Mouse (Mus musculus): ENCODE results near the gene Lyzl4.

Lyzl4 gene

DNA sequence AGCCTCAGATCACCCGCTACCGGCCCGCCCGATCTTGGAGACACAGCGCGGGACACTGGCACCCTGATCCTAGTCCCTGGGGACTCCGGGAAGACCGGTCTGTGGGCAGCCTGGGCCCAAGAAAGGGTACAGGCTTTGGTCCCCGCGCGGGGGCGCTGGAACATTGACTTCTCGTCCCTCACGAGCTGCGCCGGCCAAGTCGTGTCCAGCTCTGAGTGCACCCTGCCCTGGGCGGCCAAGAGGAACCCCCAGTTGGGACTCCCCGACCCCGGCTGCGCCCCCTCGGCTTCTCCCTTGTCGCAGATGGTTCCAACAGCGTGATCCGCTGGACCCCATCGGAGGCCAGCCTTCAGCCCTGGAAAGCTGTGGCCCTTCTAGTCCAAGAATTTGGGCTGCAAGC, at the start of gene Lyzl4:
TSS of gene Lyzl4 (minus strand) at position 96 of the 400 bp plus-strand sequence.
- DNase-seq (ENCODE audit: low spot score): peak; percentile 80

DNA sequence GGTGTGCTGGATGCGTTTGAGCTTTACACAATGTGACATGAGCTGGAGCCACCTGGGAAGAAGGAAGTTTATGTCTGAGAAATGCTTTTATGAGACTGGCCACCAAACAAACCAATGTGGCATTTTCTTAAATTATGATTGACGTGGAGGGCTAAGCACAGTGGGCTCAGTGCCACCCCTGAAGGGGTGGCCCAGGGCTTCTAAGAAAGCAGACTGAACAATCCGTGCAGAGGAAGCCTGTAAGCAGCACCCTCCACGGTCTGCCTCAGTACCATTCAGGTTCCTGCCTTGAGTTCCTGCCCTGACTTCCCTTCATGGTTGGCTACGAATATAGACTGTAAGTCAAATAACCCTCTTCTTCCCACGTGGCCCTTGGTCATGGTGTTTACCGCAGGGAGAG, 48.8 kb upstream of the Lyzl4 start:
- no peak for DNase-seq (ENCODE audit: low spot score)

DNA sequence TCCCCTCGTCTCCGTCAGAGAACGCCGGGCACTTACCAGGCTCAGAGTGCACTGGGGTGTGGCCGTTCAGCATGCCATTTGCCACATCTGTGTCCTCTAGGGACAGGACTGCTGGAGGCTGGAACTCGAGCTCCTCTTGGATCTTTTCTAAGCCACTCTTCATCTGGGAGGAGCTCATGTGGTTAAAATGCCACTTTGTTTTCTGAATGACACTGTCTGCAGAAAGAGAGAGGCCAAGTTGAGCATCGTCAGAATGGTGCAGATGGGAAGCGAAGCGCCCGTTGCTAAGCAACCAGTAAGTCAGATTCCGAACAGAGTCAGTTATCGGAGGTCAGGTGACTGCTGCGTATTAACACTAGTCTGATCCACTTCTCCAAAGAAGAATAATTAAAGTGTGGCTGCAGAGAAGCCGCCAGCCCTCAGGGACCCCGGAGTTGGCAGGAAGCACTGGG, 48.3 kb upstream of the Lyzl4 start:
- no peak for DNase-seq (ENCODE audit: low spot score)

DNA sequence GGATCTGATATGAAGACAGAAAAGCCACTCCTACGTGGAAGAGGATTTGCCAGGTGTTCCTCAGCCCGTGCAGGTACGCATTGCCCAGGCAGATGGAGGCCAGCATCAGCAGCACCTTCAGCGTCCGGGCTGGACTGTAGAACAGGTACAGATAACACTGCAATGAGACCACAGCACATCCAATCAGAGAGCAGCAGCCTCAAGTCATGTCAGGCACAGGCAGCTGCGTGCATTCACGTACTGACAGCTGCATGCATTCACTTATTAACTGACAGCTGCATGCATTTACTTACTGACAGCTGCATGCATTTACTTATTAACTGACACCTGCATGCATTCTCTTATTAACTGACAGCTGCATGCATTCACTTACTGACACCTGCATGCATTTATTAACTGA, 42.8 kb upstream of the Lyzl4 start:
- DNase-seq (ENCODE audit: low spot score): no peak

DNA sequence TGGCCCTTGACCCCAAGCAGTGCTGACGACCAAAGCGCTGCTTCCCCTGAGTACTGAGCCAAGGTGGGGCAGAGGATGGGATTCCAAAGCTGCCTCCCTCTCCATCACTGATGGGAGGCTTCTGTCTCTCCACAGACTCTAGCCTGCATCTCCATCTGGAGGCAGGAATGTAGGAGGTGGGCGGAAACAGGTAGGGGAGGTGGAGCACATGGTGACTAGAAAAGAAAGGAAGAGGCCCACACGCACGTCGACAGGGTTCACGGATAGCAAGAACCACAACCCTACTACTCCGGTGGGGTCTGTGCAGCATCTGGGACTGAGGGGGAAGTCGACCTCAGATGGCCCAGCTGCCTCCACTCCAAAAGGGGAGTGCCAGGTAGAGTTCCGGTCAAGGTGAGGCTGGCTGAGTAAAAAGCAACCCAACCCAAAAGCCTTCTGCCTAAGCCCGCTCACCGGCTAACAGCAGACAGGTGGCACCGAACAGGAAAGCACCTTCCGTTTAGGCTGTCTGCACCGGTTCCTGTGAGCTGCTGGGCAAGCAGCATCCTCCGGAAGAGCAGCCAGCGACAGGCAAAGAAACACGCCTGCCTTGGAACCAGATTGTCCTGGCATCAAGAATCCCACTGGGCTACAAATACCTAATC, 40.3 kb upstream of the Lyzl4 start:
- no peak for DNase-seq (ENCODE audit: low spot score)

DNA sequence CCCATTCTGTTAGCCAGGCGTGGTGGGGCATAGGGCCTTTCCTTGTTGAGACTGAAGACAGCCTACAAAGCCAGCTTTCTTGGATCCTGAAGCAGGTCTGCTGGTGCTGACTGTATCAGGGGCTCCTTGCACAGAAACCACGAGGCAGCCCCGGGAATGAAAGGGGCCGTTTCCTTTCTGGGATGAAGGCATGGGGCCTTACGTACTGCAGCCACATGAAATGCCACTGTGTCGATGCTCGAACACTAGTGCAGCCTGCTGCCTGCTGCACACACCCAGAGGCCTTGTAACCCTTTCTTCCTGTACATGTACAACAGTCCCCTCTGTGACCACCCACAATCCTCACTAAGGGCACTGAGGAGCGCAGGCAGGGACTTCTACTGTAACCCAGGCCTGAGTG, 39.3 kb upstream of the Lyzl4 start:
- DNase-seq (ENCODE audit: low spot score): no peak

DNA sequence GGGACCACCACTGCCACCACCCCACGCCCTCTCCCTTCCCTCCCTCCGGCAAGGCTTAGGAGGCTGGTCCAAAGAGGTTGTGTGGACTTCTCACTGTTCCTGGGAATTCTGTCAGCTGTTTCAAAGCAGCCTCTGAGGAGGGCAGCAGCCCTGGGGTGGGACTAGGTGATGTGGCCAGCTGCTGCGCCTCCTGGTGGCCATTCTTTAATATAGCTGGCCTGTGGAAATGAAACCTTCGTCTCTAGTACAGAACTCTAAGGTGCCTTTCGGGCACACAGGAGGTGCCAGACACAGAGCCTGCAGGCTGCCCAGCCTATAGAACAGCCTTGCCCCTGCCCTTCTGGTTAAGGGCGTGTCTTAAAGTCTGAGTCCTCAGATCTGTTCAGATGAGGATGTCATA, 37.7 kb upstream of the Lyzl4 start:
- DNase-seq (ENCODE audit: low spot score): peak; percentile 43

DNA sequence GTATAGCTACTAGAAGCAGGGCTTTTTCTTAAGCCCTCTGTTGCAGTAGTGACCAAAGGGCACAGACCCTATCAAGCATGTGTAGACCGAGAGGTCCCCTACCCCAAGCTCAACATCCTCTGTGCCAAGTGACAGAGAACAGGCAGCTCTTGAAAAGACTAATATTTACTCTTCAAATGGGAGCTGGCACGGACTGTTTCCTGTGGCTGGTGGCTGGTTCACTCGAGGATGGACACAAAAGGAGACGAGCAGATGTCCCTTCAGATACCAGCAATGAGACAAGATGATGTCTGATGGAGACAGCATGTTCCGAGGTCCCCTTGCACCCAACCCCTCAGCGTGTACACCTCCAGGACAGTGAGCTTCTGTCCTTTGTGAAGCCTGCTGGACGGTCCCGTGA, 35.6 kb upstream of the Lyzl4 start:
- no peak for DNase-seq (ENCODE audit: low spot score)

DNA sequence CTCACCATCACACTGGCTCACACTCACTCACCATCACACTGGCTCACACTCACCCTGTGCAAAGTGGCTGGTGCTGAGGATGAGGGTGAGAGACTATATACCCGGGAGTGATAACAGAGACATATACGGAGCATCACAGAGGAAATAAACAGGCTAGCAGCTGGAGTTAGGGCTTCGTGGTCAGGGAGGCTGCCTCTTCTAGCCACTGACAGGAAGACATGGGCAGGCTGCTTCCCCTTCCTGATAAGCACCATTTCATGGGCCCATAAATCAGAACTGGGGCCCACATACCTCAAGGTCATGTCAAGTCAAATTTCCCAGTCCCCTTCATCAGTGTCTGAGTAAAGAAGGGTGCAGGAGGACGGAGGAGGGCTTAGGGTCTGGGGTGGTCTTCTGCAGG, 35.2 kb upstream of the Lyzl4 start:
- DNase-seq (ENCODE audit: low spot score): no peak

DNA sequence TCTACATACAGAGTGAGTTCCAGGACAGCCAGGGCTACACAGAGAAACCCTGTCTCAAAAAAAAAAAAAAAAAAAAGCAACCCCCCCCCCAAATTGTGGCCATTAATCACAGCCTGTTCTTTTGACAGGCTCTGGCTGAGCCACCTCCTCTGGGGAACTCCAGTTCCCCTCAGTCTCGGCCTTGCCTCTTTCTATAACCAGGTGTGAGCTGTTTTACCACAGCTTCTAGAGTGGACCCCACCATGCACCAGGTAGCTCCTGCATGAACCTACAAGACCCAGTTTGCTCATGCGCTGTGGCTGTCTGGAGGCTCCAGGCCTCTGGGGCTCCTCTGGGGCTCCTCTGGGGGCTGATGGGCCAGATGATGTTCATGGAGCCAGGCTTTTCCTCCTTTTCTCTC, 33.7 kb upstream of the Lyzl4 start:
- no peak for DNase-seq (ENCODE audit: low spot score)

DNA sequence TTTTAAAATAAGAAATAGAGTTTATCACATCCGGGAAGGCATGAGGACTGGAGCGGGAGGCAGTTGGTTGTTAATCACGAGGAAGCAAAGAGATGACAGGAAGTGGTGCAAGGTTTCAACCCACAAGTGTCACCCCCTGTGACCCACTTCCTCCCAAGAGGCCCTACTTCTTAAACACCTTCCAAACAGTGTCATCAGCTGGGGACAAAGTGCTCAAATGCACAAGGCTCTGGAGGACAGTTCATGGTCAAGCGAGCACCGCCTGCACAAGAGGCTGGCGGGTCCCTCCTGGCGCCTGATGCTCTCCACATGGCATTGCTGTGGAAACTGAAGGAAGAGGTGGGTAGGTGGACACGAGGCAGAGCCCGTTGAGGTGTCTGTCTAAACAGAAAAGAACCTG, 33.1 kb upstream of the Lyzl4 start:
- DNase-seq (ENCODE audit: low spot score): no peak

DNA sequence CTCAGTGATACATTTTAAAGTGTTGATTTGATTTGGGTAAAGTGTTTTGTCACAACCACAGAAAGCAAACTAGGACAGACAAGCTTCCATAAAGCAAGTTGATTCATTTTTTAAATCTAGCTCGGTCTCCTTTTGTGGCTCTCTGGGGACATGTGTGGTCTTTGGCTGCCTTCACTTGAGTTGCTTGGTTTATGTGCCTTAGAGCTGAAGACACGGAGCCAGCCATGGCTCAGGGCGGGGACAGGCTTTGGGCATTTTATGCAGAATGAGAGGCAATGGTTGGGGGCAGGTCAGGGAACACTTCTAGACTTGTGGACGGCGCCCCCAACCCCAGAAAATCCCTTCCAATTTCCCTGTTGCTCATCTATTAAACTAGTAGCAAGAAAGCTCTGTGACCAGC, 31.8 kb upstream of the Lyzl4 start:
- no peak for DNase-seq (ENCODE audit: low spot score)

DNA sequence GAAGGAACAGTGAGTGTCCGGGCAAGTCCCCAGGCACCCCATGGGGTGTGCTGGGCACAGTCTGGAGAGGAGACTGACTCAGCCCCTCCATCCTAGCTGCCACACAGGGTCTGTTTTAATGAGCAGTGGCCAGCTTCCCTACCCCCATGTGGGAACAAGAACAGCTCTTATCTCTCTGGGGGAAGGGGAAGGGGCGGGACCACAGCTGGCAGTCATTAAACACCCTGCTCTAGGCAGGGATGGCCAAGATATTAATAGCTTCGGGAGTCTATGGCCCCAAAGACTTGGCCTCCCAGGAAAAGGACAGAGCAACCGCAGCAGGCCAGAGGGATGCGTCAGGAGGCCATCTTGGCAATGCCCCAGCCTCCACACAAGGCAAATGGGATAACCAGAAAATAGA, 30.4 kb upstream of the Lyzl4 start:
- no peak for DNase-seq (ENCODE audit: low spot score)

DNA sequence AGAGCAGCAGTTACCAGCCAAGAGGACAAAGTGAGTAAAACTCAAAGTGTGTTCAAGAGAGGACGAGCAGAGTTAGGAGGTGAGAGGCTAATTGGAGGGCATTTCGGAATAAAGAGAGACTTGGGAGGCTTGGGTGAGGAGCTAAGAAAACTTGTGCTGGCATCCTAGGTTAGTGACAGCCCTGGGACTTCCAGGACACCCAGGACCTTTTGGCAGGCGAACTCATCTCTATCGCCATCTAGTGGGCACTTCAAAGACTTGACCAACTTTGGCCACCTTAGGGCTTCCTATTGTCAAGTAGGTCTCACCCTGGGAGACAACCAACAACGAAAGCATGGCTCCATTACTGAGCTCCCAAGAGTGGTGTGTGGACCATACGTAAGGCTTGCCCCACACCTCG, 29.4 kb upstream of the Lyzl4 start:
- peak; percentile 22 for DNase-seq (ENCODE audit: low spot score)

DNA sequence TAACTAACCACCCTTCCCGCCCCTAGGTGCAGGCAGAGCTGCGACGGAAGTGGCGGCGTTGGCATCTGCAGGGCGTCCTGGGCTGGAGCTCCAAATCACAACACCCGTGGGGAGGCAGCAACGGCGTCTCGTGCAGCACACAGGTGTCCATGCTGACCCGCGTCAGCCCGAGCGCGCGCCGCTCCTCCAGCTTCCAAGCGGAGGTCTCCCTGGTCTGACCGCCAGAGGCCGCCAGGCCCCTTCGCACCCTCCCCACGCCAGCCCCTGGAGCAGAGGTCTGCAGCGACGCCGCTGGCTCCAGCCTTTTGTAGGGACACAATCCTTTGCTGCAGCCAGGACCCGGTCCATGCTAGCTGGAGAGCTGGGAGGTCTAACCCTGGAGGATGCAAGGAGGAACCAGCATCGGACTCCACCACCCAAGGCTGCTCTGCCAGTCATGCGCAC, 27.5 kb upstream of the Lyzl4 start:
- peak; percentile 50 for DNase-seq (ENCODE audit: low spot score)

DNA sequence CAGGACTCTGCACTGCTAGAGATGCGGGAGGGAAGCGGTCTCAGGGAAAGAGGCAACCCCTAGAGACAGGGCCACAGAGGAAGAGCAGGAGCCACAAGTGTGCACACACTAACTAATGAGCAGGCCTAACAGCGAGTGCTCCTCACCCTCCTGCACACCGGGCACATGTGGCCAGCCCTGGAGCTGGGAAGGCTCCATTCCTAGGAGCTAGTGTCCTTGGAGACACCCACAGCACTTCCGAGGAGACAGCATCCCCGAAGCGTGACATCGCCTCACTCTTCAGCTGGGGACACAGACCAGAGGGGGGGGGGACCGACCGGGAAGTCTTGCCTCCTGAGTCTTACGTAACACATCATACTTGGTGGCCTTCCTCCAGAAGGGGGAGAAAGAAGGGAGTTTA, 25.9 kb upstream of the Lyzl4 start:
- no peak for DNase-seq (ENCODE audit: low spot score)

DNA sequence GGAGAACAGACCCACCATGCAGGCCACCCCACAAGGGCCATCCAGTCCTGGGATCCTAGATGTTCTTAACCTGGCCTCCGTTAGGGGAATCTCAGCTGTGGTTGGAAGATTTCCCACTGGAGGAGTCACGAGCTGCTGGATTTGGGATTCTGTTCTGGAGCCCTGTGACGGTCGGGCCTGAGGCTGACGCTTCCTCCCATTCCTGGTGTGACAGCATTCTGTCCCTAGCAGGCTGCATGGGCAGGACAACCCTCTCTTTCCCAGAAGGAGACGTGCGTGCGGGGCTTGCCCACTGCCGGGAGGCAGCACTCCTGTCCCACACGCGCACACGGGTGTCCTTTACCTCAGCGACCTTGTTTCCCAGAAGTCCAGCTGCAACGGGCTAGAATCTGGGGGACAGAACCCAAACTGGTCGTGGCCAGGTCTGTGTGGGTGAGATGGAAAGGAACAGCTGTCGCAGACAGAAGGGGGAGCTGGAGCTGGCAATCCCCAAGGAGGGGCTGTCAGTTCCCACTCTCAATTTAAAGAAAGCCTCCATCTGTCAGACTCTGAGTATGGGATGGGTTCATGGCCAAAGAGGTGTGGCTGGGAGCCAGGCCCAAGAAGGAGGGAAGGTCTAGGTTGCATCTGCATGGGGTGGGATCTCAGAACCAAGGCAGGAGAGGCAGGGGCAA, 25.2 kb upstream of the Lyzl4 start:
- no peak for DNase-seq (ENCODE audit: low spot score)

DNA sequence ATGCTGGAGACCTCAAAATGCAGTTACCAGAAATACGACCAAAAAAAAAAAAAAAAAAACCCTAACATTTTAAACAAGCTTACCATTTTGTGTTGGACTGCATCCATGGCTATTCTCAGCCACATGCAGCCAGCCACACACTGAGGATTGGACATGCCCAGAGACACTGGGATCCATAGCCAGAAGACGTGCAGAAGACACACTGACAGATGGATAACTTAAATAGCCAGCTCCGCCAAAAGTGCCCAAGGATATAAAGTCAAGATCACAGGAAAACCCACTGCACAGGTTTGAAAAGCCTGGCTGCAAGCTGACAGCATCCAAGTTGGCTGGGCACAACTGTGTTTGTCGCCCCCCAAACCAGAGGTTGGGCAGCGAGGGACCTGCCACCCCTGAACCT, 22.2 kb upstream of the Lyzl4 start:
- DNase-seq (ENCODE audit: low spot score): no peak

DNA sequence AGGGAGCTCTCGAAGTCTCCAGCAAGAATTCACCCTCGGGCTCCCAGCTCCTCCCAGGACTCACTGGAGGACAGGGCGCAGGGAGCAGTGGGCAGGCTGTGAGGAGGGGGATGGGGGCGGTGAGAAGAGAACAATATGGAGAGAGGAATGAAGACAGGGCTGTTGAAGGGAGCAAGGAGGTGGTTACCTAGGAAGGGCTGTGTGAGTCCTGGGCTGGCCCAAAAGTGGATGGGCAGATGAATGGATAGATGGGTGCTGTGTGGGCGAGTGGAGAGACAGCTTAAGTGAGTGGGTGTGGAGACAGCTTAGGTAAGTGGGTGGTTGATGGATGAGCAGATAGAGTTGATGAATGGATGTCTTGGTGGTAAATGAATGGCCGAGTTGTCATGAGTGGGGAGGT, 21.6 kb upstream of the Lyzl4 start:
- DNase-seq (ENCODE audit: low spot score): no peak

DNA sequence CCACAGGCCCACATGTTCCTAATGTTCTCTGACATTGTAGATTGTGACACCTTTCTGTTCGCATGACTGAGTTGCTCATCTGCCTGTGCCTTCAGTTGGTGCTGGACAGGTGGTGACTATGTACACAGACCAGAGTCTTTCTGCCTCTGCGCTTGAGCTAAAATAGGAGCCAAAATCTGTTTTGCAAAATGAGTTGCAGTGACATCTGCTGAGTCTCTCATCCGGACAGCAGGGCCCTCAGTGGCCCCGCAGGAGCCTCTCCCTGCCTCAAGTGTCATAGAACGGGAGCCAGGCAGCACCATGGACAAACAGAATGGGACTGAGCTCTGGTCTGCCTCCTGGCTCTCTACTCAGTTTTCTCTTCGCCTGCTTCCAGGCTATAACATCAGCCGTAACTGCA, 17.9 kb upstream of the Lyzl4 start:
- DNase-seq (ENCODE audit: low spot score): no peak

DNA sequence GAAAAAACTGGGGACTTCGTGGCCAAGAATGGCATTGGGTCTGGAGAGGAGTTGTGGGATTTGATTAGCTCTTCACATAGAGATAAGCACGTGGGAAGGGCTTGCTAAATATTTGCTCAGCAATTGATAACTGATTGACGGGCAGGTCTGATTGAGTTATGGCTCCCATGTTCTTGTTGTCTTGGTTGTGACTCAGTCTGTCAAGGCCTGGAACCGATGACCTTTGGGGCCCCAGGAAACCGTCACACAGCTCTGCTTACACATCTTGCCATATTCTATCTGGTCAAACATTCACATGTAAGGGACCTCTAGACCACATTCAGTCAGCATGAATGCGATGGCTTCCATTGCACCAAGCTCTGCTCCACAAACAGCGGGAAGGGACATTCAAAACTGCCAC, 16.4 kb upstream of the Lyzl4 start:
- DNase-seq (ENCODE audit: low spot score): no peak

DNA sequence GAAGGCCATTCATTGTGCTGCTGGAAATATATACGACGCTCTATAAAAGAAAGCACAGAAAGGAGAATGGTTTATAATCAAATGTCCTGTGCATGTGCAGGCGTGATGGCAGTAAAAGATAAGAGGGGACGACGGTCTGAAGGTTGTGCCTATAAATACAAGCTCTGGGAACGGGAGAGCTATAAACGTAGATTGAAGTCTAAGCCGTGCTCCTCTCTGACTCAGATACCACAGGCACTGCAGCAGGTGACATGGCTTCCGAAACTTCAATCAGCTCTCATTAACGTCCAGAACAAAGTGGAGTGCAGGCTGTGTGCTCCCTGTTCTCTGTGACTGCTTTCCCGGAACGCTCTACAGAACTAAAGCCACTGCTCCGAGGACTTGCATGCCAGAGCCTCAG, 15.2 kb upstream of the Lyzl4 start:
- no peak for DNase-seq (ENCODE audit: low spot score)

DNA sequence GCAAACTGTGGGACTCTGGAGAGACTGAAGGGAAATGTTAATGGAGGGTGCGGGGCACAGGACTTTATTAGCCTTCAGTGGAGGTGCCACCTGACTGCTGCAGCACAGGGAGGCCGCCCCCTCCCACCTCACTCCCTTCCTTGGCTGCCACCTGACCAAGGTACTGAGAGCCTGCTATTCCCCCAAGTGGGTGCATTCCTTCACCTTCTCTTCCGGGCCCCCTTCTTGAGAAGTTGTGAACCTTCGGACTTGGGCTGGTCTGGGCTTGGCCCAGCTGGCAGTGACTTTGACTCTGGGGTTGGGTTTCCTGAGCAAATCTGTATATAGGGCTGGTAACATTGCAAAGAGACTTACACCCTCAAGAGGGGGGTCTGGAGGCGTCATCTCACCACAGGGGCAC, 14.4 kb upstream of the Lyzl4 start:
- no peak for DNase-seq (ENCODE audit: low spot score)

DNA sequence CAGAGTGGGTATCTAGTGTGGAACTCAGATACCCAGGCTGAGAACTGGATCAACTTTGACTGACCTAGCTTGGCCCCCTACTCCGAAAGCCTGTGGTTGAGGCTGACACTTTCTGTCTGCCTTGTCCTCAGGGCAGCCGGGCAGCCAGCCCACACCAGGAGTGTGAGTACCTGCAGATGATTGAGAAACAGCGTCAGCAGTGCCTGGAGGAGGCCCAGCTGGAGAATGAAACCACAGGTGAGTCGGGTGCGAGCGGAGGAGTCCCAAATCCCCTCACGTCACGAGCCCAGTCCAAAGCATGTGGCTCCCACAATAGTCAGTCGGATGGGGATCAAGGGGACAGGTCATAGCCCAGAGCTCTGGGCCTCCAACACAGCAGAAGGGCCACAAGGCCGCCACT, 11.8 kb upstream of the Lyzl4 start:
- no peak for DNase-seq (ENCODE audit: low spot score)
